Mouse (Mus musculus) left cerebral cortex, postnatal 25 days (tissue): ENCODE results near the gene Zfp329. TPM values are rescaled to one million over a fixed set of nuclear protein-coding genes. Genes with fewer than 3 reads are reported as not detected.
"Not testable (repeated sequence)": the region's sequence is repeated elsewhere in the genome, so short reads cannot be mapped to it uniquely, and the experiment has no call there.

Experiments
- DNase-seq, 2 experiments: peaks; one replicate each; pipeline ENCODE4 v3.0.0; 2022; ENCODE audit warnings: low spot score in 2 of 2, mixed read lengths in 1 of 2
- intact Hi-C: fragments of 180-260 bp; cut with DNase I; formaldehyde crosslinking; loops from one replicate; pipeline ENCODE4 v1.15.1; 2025
- total RNA-seq, 2 experiments: library from RNA; stranded (reverse); gene quantifications; 2 replicates each; pipeline ENCODE4 v1.2.3; 2021

Zfp329 gene
- total RNA-seq: 10 to 100 TPM; 22.5 to 23.9 TPM

GRCm38 (mm10) chr7:12818521-12819295, at the start of gene Zfp329:
Gene Zfp329, minus strand, starts transcription at chr7:12818858.
- intact Hi-C loops: loop anchor here (1.0 to 10.0 kb wide), 4 partner anchors 16 to 341 kb away; partner anchors contain the start of genes Mzf1, Zfp110, Zfp128 and Zfp606

DNA sequence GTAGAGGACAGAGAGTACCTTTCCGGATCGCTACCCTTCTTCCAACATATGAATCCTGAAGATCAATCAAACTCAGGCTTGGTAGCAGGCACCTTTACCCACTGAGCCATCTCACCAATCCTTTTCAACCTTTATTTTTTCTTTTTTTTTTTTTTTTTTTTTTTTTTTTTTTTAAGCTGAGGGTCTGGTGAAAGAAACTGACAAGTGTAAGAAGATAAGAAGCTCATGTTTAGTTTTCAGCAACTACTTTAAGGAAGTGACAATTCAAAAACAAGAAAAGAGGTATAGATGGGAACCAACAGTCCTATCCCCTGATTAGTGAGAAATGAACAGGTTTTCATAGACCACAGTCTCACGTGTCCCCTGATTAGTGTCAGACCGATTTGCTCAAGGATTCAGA, 17.1 kb upstream of the Zfp329 start:
- intact Hi-C loops: no loop called here
- no peak for DNase-seq

More at GRCm38 (mm10) chr7:12818521-12819295, at the start of gene Zfp329:
- peak; percentile 95 to 96 for DNase-seq

GRCm38 (mm10) chr7:12835193-12835671, 16.6 kb upstream of the Zfp329 start:
- intact Hi-C loops: no loop called here

GRCm38 (mm10) chr7:12834162-12835120, 15.8 kb upstream of the Zfp329 start, which contains the start of gene Zfp110:
Gene Zfp110, plus strand, starts transcription at chr7:12834761.
- intact Hi-C loops: loop anchor here (1.0 kb wide), 1 partner anchor 15 kb away; no protein-coding TSS in a partner anchor

More at GRCm38 (mm10) chr7:12835193-12835671, 16.6 kb upstream of the Zfp329 start:
- DNase-seq: no peak

DNA sequence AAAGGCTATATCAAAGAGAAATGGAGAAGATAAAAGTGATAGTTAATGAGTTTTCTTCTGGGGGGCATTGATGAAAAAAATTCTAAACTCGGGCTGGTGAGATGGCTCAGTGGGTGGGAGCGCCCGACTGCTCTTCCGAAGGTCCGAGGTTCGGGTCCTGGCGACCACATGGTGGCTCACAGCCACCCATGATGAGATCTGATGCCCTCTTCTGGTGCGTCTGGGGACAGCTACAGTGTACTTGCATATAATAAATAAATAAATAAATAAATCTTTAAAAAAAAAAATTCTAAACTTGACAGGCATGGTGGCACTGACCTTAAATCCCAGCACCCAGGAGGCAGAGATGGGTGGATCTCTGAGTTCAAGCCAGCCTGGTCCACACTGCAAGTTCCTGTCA, 3.1 kb downstream of the Zfp329 start:
- no peak for DNase-seq
- intact Hi-C loops: loop anchor here (5.0 to 10.0 kb wide), 3 partner anchors 67 to 338 kb away; partner anchors contain the start of genes Mzf1, Zfp128 and Zfp606

More at GRCm38 (mm10) chr7:12834162-12835120, 15.8 kb upstream of the Zfp329 start, which contains the start of gene Zfp110:
- peak; percentile 85 to 88 for DNase-seq

GRCm38 (mm10) chr7:12803727-12804071, 15.0 kb downstream of the Zfp329 start:
- intact Hi-C loops: no loop called here
- DNase-seq: no peak

DNA sequence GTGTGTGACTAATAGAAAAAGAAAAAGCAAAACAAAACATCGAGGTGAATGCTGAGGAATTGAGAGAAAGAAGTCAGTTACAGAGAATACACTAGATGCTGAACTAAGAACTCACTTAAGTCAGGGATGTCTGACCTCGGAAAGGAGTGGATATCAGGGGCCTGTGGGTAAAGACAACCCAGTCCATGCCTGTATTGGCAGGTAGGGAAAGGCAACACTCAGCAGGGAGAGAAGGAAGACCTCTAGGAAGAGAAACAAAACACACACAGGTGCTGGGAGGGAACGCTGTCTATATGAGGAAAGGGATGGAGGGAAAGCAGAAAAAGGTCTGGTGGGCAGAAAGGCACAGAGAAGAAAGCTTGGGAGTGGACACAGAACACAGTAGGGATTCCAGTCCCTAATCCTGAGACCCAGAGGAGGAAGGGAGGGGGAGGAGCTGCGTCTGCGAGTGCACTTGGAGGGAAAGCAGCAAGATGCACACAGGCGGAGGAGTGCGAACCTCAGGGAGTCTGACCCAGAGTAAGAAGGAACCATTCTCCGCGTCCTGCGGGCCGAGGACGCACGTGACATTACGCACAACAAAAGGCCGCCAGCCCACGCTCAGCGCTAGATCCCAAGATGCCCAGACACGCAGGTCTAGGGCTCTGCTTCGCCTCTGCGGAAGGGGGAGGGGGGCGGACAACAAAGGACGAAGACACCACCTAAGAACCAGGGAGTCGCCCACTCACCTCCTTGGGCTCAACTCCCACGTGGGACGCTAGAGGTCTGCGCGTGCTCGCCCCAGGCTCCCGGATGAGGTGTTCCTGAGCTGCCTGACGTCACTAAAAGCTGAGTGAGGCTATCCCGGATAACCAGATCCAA, 15.6 kb downstream of the Zfp329 start, which contains the start of gene Zscan18:
Gene Zscan18 (minus strand): TSS at position 770 of the 861 bp plus-strand sequence.
- intact Hi-C loops: no loop called here
- peak; percentile 88 to 94 for DNase-seq

DNA sequence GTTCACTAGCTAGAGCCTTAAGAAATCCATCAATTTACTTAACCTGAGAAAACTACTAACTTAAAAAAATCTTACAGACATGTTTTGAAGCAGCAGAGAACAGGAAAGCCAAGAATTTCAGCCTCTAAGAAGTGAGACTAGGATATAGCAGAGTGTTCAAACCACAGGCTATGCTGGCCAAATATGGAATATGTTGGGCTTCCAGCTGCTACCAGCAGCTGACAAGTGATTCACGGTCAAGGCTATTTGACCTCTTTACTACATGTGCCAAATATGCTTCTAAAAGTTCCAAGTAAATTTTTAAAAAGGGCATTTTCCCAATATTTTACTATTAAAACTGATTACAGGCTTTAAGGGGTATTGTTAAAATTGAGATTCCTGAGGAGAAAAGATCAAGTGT, 19.1 kb downstream of the Zfp329 start:
- intact Hi-C loops: no loop called here

DNA sequence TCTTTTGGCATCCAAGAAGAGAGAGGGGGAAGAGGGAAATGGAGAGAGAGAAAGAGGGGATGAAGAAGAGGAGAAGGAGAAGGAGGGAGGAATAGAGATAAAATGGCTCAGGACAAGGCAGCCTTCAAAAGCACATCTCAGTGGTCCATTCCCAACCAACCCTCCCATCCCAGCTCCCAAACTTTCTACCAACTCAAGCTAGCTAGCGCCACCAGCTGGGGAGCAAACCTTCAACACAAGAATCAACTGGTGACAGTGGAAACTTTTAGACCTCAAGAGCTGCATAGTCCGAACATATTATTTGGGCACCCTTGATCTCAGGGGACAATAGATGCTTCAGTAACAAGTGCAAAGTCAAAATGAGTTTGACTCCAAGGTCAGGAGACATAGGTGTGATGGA, 20.7 kb downstream of the Zfp329 start:
- intact Hi-C loops: no loop called here
- no peak for DNase-seq

More for the DNA sequence above, 19.1 kb downstream of the Zfp329 start:
- no peak for DNase-seq

DNA sequence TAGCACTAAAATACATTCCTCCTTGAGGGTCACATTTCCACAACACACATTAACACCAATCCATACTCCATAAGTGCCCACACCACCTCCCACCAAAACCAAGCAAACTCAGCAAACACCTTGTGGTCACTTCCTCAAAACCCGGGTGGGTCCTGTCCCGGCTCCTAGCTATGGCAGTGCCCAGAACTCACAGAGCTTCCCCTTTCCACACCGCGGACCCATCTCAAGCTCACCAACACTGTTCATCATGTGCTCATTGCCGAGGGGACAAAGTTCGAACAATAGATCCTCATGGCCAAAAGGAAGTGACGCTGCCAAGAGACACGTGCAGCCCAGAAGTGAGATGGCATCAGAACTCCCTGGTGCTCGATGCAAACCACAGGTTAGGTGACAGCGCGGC, 26.0 kb downstream of the Zfp329 start:
- DNase-seq, intact Hi-C loops: not testable (repeated sequence)

DNA sequence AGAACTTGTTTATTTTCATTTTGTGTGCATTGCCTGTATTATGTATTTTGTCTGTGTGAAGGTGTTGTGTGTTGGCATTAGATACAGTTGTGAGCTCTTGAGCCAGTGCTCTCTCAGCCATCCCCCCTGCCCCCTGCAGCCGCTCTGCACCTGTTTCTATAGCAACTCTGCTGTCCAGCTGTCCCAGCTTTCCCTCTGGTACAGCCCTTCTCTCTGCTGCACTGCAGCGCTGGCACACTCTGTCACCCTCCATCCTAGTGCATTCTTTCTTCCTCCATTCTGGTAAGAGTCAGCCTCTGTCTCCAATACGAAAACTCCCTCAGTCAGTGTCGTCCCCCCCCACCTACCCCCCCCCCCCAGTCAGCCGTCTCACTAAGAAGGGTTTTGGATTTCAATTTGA, 30.6 kb downstream of the Zfp329 start:
- intact Hi-C loops: loop anchor here (10.0 kb wide), 1 partner anchor 303 kb away; no protein-coding TSS in a partner anchor
- DNase-seq: no peak

DNA sequence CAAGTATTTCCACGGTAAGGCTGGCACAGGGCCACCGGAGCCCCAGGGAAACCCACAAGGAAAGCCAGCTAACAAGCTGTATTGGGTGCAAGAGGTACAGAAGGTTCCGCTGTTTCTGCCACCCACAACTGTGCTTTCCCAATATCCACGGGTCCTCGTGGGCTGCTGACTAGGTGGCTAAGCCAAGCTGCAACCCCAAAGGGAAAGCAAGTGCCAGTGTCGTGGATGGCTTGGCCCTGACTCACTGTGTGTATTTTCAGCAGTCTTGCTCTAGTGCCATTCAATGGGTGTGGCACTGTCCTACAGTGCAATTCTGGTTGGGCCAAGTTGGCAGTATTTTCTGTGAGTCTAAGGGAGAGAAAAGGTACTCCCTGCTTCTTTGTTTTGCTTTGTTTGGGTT, 31.3 kb downstream of the Zfp329 start:
- intact Hi-C loops: loop anchor here (10.0 kb wide), 1 partner anchor 303 kb away; no protein-coding TSS in a partner anchor
- no peak for DNase-seq

DNA sequence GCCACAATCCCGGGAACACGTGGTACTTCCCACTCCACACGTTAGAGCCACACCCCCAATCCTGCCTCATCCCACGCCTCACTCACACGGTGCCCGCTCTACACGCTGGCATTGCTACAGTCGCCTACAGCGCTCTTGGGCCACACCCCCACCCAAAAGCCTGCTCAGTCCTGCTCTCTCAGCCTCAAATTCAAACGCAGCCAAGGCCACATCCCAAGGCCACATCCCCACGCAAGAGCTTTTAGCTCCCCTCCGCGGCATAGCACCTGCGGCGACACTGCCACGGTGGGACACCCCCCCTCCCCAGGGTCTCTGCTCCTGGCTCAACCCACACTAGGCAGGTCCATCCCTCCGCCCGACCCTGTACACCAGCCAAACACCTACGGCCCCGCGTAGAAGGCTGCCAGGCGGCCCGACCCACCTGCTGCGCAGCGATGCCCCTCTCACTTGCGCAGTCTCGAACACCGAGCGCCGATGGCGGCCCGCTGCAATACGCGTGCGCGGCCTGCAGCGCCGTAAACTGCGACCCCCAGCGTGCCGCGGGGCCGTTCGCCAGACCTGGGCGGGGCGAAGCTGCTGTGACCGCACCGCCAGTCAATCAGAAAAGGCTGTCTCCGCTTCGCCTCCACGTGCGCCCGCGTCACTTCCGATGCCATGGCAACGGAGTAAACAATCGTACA, 38.4 kb downstream of the Zfp329 start:
- intact Hi-C loops: loop anchor here (10.0 kb wide), 1 partner anchor 295 kb away; no protein-coding TSS in a partner anchor
- peak; percentile 87 to 89 for DNase-seq

- intact Hi-C loops: loop anchor here (5.0 to 10.0 kb wide), 2 partner anchors 295 to 357 kb away; partner anchors contain the start of gene Zfp551
- no peak for DNase-seq
Measured at GRCm38 (mm10) chr7:12779782-12780150, 38.9 kb downstream of the Zfp329 start.

- intact Hi-C loops: loop anchor here (5.0 kb wide), 1 partner anchor 357 kb away; the partner anchor contains the start of gene Zfp551
- DNase-seq: peak; percentile 21 to 63
Measured at GRCm38 (mm10) chr7:12779141-12779540, 39.5 kb downstream of the Zfp329 start.

DNA sequence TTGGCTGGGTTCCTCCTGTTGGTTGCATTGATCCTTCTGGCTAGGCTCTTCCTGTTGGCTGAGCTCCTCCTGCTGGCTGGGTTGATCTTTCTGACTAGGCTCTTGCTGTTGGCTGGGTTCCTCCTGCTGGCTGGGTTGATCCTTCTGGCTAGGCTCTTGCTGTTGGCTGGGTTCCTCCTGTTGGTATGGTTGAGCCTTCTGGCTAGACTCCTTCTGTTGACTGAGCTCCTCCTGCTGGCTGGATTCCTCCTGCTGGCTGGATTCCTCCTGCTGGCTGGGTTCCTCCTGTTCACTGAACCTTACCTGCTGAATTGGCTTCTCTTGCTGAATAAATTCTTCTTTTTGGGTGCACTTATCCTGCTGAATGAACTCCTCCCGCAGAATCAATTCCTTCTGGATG, 44.1 kb downstream of the Zfp329 start:
- peak; percentile 23 to 81 for DNase-seq
- intact Hi-C loops: loop anchor here (5.0 kb wide), 1 partner anchor 352 kb away; the partner anchor contains the start of gene Zfp551

GRCm38 (mm10) chr7:12774111-12774510, 44.5 kb downstream of the Zfp329 start:
- DNase-seq: no peak
- intact Hi-C loops: no loop called here
